Mouse (Mus musculus): ENCODE measurements at regions not wholly inside any gene's neighbourhood (a gene's known extent, or its start where the extent isn't known, plus 50 kb on each side); places are given as distances from the start of the nearest gene placed in this dataset.

DNA sequence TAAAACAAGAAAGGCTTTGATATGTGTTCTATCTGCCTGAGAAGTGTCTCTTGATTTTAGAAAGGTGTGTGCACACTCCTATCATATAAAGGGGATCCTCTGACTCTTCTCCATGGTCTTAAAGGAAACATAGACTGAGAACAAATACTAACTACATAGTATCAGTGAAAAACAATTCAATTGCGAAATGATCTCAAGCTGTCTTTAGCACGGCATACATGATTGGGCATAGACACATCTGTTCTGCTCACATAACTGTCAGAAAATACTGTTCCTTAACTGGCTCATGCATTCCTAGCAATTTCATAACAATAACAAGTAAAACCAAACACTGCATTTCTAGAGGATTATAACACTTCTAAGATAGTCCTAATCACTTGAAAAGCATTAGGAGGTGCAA is 95.5 kb upstream of the Kitl start:
- no peak overlapping the region for H3K4me3 ChIP-seq

DNA sequence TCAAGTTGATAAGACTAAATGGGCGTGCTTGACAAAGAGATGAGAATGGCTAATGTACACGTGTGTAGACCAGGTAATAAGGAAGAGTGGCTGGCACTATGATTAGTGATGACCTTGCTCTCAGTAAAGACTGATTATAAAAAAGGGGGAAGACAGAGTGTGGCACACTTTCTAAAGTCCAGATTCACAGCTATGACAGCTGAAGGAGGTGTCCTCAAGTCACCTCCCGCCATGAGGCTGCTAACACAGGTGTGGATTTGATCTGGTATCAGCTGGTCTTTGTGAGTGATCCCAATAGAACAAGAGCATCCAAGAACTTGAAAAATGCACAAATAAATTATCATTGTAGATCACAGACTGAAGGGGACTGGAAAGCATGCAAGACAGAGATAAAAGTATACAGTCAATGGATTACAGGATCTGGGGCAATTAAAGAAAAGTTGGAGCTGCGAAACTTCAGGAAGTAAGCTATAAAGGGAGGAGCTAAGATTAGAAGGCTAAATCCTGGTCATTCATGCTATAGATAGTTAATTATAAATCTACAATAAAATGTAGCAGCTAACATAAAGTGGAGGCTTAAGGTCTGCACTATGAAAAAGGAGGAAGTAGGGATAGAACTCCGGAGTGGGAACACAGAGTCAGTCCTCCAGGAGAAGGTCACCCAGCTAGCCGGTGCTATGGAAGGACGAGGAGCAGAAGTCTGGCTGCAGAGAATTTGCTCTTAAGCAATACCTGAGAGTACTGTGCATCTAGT is 96.7 kb upstream of the Kitl start:
- Histone ChIP-seq H3K27ac (no peak overlapping the region), H3K4me2 (no peak overlapping the region), H3K9me3 (no peaks in the 10 kb centered on the region), H3K4me1 (replicated peaks) (no peaks in the 10 kb centered on the region), H3K36me3 (no peaks in the 10 kb centered on the region), H3K4me3 (no peak overlapping the region), H3K27me3 (no peaks in the 10 kb centered on the region), H3K9ac (no peak overlapping the region)
- ATAC-seq (ENCODE audit: low FRiP score), result no peak
- 94% methylated on average over 7 of the region's 7 CpGs for WGBS

More for the DNA sequence above, 95.5 kb upstream of the Kitl start:
- Histone ChIP-seq H3K36me3 (no peaks in the 10 kb centered on the region), H3K27me3 (no peaks in the 10 kb centered on the region), H3K9ac (no peak overlapping the region), H3K9me3 (no peaks in the 10 kb centered on the region), H3K27ac (no peak overlapping the region), H3K4me1 (replicated peaks) (no peaks in the 10 kb centered on the region), H3K4me2 (no peak overlapping the region)
- no peak for ATAC-seq (ENCODE audit: low FRiP score)
- 83% methylated on average over 2 of the region's 2 CpGs for WGBS

- Histone ChIP-seq H3K4me2 (no peak overlapping the region), H3K27me3 (no peaks in the 10 kb centered on the region), H3K36me3 (no peaks in the 10 kb centered on the region), H3K9ac (no peak overlapping the region), H3K27ac (no peak overlapping the region), H3K4me1 (replicated peaks) (no peaks in the 10 kb centered on the region), H3K4me3 (no peak overlapping the region), H3K9me3 (no peaks in the 10 kb centered on the region)
- WGBS, result 93% methylated on average over 4 of the region's 4 CpGs
- no peak for ATAC-seq (ENCODE audit: low FRiP score)
These were observed 101.6 kb upstream of the Kitl start for GRCm38 (mm10) chr10:99913846-99914187.

- Histone ChIP-seq H3K27ac (no peak overlapping the region), H3K9me3 (no peaks in the 10 kb centered on the region), H3K27me3 (no peaks in the 10 kb centered on the region), H3K9ac (no peak overlapping the region), H3K4me1 (replicated peaks) (no peaks in the 10 kb centered on the region; the same call in 1 of the 2 replicates), H3K36me3 (no peaks in the 10 kb centered on the region), H3K4me3 (no peak overlapping the region), H3K4me2 (no peak overlapping the region)
- WGBS, result 75% methylated on average over 20 of the region's 20 CpGs
- no peak for ATAC-seq (ENCODE audit: low FRiP score)
These were observed 102.2 kb upstream of the Kitl start for GRCm38 (mm10) chr10:99913001-99913845.

DNA sequence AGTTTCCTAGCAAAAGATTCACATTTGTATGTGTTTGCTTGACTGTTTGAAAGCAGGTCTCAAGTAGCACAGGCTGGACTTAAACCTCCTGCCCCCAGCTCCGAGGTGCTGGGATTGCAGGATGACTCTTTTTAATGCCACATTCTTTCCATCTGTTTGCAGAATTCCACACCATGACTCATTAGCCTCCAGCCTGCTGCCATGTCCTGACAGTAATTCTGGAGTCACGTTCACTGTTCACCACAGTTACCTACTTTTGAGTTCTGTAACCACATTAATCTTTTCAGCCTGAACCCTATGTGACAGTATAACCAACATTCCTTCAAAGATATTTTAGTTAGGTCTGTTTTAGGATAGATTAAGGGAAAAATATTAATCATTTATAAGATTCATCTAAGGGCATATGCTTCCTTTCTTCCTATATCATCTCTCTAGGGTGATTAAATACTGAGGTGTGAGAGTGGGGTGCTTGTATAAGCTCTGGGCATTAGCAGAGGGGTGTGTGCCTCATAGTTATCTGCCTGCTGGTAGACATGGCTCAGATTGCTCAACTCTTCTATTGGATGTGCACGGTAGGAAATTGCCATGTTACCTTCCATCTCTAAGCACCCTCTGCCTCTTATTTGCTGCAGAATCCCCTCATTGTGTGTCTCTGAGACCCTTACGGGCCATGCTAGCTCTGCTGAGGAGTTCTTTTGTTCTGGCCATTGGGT is 105.3 kb upstream of the Kitl start:
- no peak overlapping the region for H3K9ac ChIP-seq

GRCm38 (mm10) chr10:99908044-99908443 is 107.4 kb upstream of the Kitl start:
- no peaks in the 10 kb centered on the region for H3K9me3 ChIP-seq
- no peaks in the 10 kb centered on the region; the same call in 1 of the 2 replicates for H3K4me1 ChIP-seq (replicated peaks)
- H3K36me3 ChIP-seq, result no peaks in the 10 kb centered on the region
- H3K27me3 ChIP-seq, result no peaks in the 10 kb centered on the region
- no peak for ATAC-seq (ENCODE audit: low FRiP score)
- no peak overlapping the region for H3K9ac ChIP-seq
- H3K27ac ChIP-seq, result no peak overlapping the region
- 44% methylated on average over 4 of the region's 4 CpGs for WGBS
- no peak overlapping the region for H3K4me2 ChIP-seq
- no peak overlapping the region for H3K4me3 ChIP-seq

More for the DNA sequence above, 105.3 kb upstream of the Kitl start:
- no peak overlapping the region for H3K4me2 ChIP-seq
- 79% methylated on average over 4 of the region's 4 CpGs for WGBS
- no peaks in the 10 kb centered on the region for H3K27me3 ChIP-seq
- no peaks in the 10 kb centered on the region for H3K36me3 ChIP-seq
- H3K27ac ChIP-seq, result no peak overlapping the region
- H3K9me3 ChIP-seq, result no peaks in the 10 kb centered on the region
- ATAC-seq (ENCODE audit: low FRiP score), result no peak
- H3K4me1 ChIP-seq (replicated peaks), result no peaks in the 10 kb centered on the region; the same call in 1 of the 2 replicates
- H3K4me3 ChIP-seq, result no peak overlapping the region

- Histone ChIP-seq H3K4me1 (replicated peaks) (no peaks in the 10 kb centered on the region; the same call in 1 of the 2 replicates), H3K36me3 (no peaks in the 10 kb centered on the region), H3K27me3 (no peaks in the 10 kb centered on the region), H3K9me3 (no peaks in the 10 kb centered on the region), H3K27ac (no peak overlapping the region), H3K9ac (no peak overlapping the region), H3K4me3 (no peak overlapping the region), H3K4me2 (no peak overlapping the region)
- WGBS, result 86% methylated on average over 6 of the region's 6 CpGs
- ATAC-seq (ENCODE audit: low FRiP score), result no peak
These were observed 108.5 kb upstream of the Kitl start for GRCm38 (mm10) chr10:99906778-99907435.

DNA sequence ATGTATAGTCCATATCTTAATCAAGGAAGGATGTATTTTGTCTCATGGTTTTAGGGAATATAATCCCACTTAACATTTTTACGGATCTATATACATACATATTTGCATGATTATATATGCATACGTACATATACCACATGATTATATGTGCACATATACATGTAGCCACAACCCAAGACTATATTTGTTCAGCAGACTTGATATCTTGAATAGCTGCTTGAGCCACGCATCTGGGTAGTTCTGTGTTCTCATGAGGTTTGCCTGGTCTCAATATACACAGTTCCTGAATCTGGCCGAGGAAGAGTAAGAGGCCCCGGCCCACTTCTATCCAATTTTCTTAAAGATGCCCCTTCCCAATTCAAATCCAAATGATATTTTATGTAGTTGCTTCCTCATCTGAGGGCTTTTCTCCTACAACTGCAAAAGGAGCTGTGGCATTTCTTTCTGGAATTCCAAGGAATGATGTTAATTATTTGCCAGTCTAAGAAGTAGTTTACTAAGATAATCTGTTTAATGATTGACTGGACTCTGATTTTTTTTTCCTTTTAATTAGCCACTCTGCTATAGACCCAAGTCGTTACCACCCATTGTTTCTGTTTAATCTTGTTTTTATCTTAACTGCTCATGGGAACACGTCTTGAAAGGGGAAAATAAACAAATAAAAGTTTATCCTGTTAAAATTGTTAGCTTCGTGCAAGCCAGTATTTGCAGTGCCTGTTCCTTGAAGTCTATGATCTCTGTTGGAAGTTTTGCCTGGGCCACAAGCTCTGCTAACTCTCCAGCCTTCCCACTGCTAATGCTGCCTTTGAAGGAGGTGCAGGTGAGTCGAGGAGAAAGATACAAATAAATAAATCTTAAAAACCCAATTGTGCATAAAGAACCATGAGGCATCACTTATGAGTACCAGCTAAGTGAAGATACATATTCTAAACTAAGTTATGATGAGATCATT is 112.9 kb upstream of the Kitl start:
- no peak overlapping the region for H3K9ac ChIP-seq
- H3K4me2 ChIP-seq, result no peak overlapping the region
- H3K36me3 ChIP-seq, result no peaks in the 10 kb centered on the region
- no peak for ATAC-seq (ENCODE audit: low FRiP score)
- H3K27ac ChIP-seq, result no peak overlapping the region
- H3K27me3 ChIP-seq, result no peaks in the 10 kb centered on the region
- no peaks in the 10 kb centered on the region for H3K4me1 ChIP-seq (replicated peaks)
- WGBS, result 59% methylated on average over 9 of the region's 9 CpGs
- H3K9me3 ChIP-seq, result no peaks in the 10 kb centered on the region
- H3K4me3 ChIP-seq, result no peak overlapping the region

GRCm38 (mm10) chr10:99900955-99901835 is 114.2 kb upstream of the Kitl start:
- no peak overlapping the region for H3K4me3 ChIP-seq
- H3K4me1 ChIP-seq (replicated peaks), result no peaks in the 10 kb centered on the region
- H3K9me3 ChIP-seq, result no peaks in the 10 kb centered on the region
- H3K9ac ChIP-seq, result no peak overlapping the region
- no peaks in the 10 kb centered on the region for H3K36me3 ChIP-seq
- no peak for ATAC-seq (ENCODE audit: low FRiP score)
- 68% methylated on average over 8 of the region's 8 CpGs for WGBS
- no peak overlapping the region for H3K4me2 ChIP-seq
- H3K27me3 ChIP-seq, result no peaks in the 10 kb centered on the region
- no peak overlapping the region for H3K27ac ChIP-seq

GRCm38 (mm10) chr10:99893999-99894398 is 121.4 kb upstream of the Kitl start:
- Histone ChIP-seq H3K27me3 (no peaks in the 10 kb centered on the region), H3K9me3 (no peaks in the 10 kb centered on the region), H3K27ac (no peak overlapping the region), H3K4me1 (replicated peaks) (no peaks in the 10 kb centered on the region), H3K4me2 (no peak overlapping the region), H3K4me3 (no peak overlapping the region), H3K9ac (no peak overlapping the region), H3K36me3 (no peaks in the 10 kb centered on the region)
- ATAC-seq (ENCODE audit: low FRiP score), result no peak
- WGBS, result 46% methylated on average over 3 of the region's 3 CpGs
